Mouse (Mus musculus) liver, embryonic 15.5 days (tissue): ENCODE measurements around the gene Gm3417. TPM values are rescaled to one million over a fixed set of nuclear protein-coding genes. Genes with fewer than 3 reads are reported as not detected.

ENCODE experiments used
- ATAC-seq: fragments of 200-750 bp; cut with Nextera tagmentation; 2 replicates; pipeline ENCODE4 v1.8.0; 2017; ENCODE audit warnings: moderate number of reproducible peaks, mild to moderate bottlenecking, moderate library complexity; ENCODE audit not compliant: insufficient read depth
- H3K27ac ChIP-seq: fragments of 300-500 bp; sonication (generic); replicated peaks from 2 replicates; pipeline ENCODE4 v1.5.1; 2015; ENCODE audit warnings: mild to moderate bottlenecking, inconsistent platforms
- H3K27me3 ChIP-seq: fragments of 300-500 bp; sonication (generic); 2 replicates; pipeline ENCODE4 v1.6.1; 2015; ENCODE audit warnings: mild to moderate bottlenecking, inconsistent platforms
- H3K36me3 ChIP-seq: fragments of 300-500 bp; sonication (generic); replicated peaks from 2 replicates; pipeline ENCODE4 v1.6.1; 2015; ENCODE audit warnings: moderate library complexity, mild to moderate bottlenecking, inconsistent platforms
- H3K4me1 ChIP-seq: fragments of 300-500 bp; sonication (generic); replicated peaks from 2 replicates; pipeline ENCODE4 v1.6.1; 2015; ENCODE audit warnings: inconsistent platforms
- H3K4me2 ChIP-seq: fragments of 300-500 bp; sonication (generic); 2 replicates; pipeline ENCODE4 v1.6.1; 2015; ENCODE audit warnings: moderate library complexity, mild to moderate bottlenecking, inconsistent platforms
- H3K4me3 ChIP-seq: fragments of 300-500 bp; sonication (generic); replicated peaks from 2 replicates; pipeline ENCODE4 v1.5.1; 2015; ENCODE audit warnings: mild to moderate bottlenecking, inconsistent platforms
- H3K9ac ChIP-seq: fragments of 300-500 bp; sonication (generic); 2 replicates; pipeline ENCODE4 v1.6.1; 2015; ENCODE audit warnings: moderate library complexity, mild to moderate bottlenecking, inconsistent platforms
- H3K9me3 ChIP-seq: fragments of 300-500 bp; sonication (generic); replicated peaks from 2 replicates; pipeline ENCODE4 v1.6.1; 2016; ENCODE audit warnings: inconsistent platforms
- WGBS: fragments of 180-500 bp; shearing (Covaris S2); methylation state at CpG from one replicate; pipeline ENCODE4 v1.1.7; 2015; ENCODE audit warnings: mixed read lengths; ENCODE audit not compliant: insufficient replicate concordance; 5-methylcytosine and 5-hydroxymethylcytosine counted together
- polyA plus RNA-seq: library from polyadenylated mRNA; unstranded; fragments of >200 nt; fragmentation: Nextera tagmentation; extraction: Ambion mirVana; gene quantifications from 2 replicates; pipeline ENCODE4 v1.2.1, GENCODE M21; 2015

Gm3417 gene
- polyA plus RNA-seq, 1 experiment from 2014 or later: 0.91 TPM

GRCm38 (mm10) chr17:14921582-14921981 is 57.0 kb downstream of the Gm3417 start:
- no peak overlapping the region for H3K4me2 ChIP-seq
- 0 out of 2 replicates have a peak, but pooled peaks cover 8% of the 10 kb centered on the region for H3K27me3 ChIP-seq
- H3K4me3 ChIP-seq: no peak overlapping the region
- no peaks in the 10 kb centered on the region for H3K9me3 ChIP-seq
- no peak overlapping the region for H3K27ac ChIP-seq
- no peak overlapping the region for H3K9ac ChIP-seq
- WGBS: 20% methylated on average over 6 of the region's 6 CpGs
- H3K36me3 ChIP-seq: no peaks in the 10 kb centered on the region
- ATAC-seq: no peak
- no peaks in the 10 kb centered on the region for H3K4me1 ChIP-seq

- no peaks in the 10 kb centered on the region for H3K9me3 ChIP-seq
- WGBS: 72% methylated on average over 8 of the region's 8 CpGs
- H3K4me2 ChIP-seq: no peak overlapping the region
- no peak overlapping the region for H3K9ac ChIP-seq
- ATAC-seq: no peak
- no peaks in the 10 kb centered on the region for H3K36me3 ChIP-seq
- H3K4me3 ChIP-seq: no peak overlapping the region
- no peak overlapping the region for H3K27ac ChIP-seq
- no peaks in the 10 kb centered on the region for H3K4me1 ChIP-seq
- 0 out of 2 replicates have a peak, but pooled peaks cover 8% of the 10 kb centered on the region for H3K27me3 ChIP-seq
Measured at GRCm38 (mm10) chr17:14917866-14918265, 60.7 kb downstream of the Gm3417 start.

GRCm38 (mm10) chr17:14914401-14914800 is 64.2 kb downstream of the Gm3417 start:
- H3K9ac ChIP-seq: no peak overlapping the region
- WGBS: 74% methylated on average over 4 of the region's 4 CpGs
- no peaks in the 10 kb centered on the region for H3K4me1 ChIP-seq
- H3K27ac ChIP-seq: no peak overlapping the region
- H3K4me2 ChIP-seq: no peak overlapping the region
- H3K4me3 ChIP-seq: no peak overlapping the region
- no peak for ATAC-seq
- no peaks in the 10 kb centered on the region for H3K9me3 ChIP-seq
- H3K36me3 ChIP-seq: no peaks in the 10 kb centered on the region
- no peaks in the 10 kb centered on the region for H3K27me3 ChIP-seq

Other genes starting within 250 kb of the Gm3417 start
- gene Wdr27, start 35.6 kb downstream of the Gm3417 start, polyA plus RNA-seq: 0.98 and 0.99 TPM in 2 replicates
- 11.9 and 12.2 TPM in 2 replicates for gene 1600012H06Rik, start 35.6 kb downstream of the Gm3417 start, polyA plus RNA-seq
- 93.2 and 105 TPM in 2 replicates for gene Phf10, start 17.5 kb downstream of the Gm3417 start, polyA plus RNA-seq
- 3.7 and 5.1 TPM in 2 replicates for gene 9030025P20Rik, start 322 bp downstream of the Gm3417 start, polyA plus RNA-seq
- 2.5 and 3.4 TPM in 2 replicates for gene Gm3435, start 31.4 kb upstream of the Gm3417 start, polyA plus RNA-seq
- gene Ermard, start 62.4 kb upstream of the Gm3417 start, polyA plus RNA-seq: 22.4 and 23.9 TPM in 2 replicates
- gene Tcte3, start 62.7 kb upstream of the Gm3417 start, polyA plus RNA-seq: 2.3 and 2.8 TPM in 2 replicates
- gene Gm3448, start 62.7 kb upstream of the Gm3417 start, polyA plus RNA-seq: 1.8 and 3.4 TPM in 2 replicates